Mouse (Mus musculus): ENCODE measurements around the gene Kcna3. TPM values are rescaled to one million over a fixed set of nuclear protein-coding genes. Genes with fewer than 3 reads are reported as not detected.

The Kcna3 gene
- polyA plus RNA-seq, 1 experiment from 2014 or later, result 1.2 TPM

DNA sequence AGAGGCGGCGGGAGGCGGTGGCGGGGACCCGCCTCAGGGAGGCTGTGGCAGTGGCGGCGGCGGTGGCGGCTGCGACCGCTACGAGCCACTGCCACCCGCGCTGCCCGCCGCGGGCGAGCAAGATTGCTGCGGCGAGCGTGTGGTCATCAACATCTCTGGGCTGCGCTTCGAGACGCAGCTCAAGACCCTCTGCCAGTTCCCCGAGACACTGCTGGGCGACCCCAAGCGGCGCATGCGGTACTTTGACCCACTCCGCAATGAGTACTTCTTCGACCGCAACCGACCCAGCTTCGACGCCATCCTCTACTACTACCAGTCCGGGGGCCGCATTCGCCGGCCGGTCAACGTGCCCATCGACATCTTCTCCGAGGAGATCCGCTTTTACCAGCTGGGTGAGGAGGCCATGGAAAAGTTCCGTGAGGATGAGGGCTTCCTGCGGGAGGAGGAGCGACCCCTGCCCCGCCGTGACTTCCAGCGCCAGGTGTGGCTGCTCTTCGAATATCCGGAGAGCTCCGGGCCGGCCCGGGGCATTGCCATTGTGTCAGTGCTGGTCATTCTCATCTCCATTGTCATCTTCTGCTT lies 580 bp downstream of the Kcna3 start:
- Histone ChIP-seq H3K27ac (no peak overlapping the region), H3K9me3 (no peaks in the 10 kb centered on the region), H3K9ac (peak overlapping the region; percentile 26; the same call in 1 of the 2 replicates), H3K4me2 (peak overlapping the region; percentile 99), H3K4me3 (replicated peaks) (peak overlapping the region; percentile 64), H3K4me1 (peaks cover 12% of the 10 kb centered on the region; the same call in 1 of the 2 replicates), H3K27me3 (replicated peaks) (peaks cover 13% of the 10 kb centered on the region; the same call in 1 of the 2 replicates), H3K36me3 (no peaks in the 10 kb centered on the region)
- ATAC-seq (ENCODE audit: insufficient read depth, low FRiP score, low read depth), result peak; percentile 37; the same call in 1 of the 2 replicates
- WGBS, result under 1% methylated on average over 53 of the region's 55 CpGs

DNA sequence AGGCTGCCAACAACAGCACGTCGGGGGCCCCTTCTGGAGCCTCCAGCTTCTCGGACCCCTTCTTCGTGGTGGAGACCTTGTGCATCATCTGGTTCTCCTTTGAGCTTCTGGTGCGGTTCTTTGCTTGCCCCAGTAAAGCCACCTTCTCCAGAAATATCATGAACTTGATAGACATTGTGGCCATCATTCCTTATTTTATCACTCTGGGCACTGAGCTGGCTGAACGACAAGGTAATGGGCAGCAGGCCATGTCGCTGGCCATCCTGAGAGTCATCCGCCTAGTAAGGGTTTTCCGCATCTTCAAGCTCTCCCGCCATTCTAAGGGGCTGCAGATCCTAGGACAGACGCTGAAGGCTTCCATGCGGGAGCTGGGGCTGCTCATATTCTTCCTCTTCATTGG lies 1.1 kb downstream of the Kcna3 start:
- ATAC-seq (ENCODE audit: insufficient read depth, low FRiP score, low read depth), result no peak
- Histone ChIP-seq H3K27me3 (replicated peaks) (peaks cover 13% of the 10 kb centered on the region; the same call in 1 of the 2 replicates), H3K36me3 (no peaks in the 10 kb centered on the region), H3K27ac (no peak overlapping the region), H3K9me3 (no peaks in the 10 kb centered on the region), H3K4me1 (peaks cover 12% of the 10 kb centered on the region; the same call in 1 of the 2 replicates), H3K4me3 (replicated peaks) (peak overlapping the region; percentile 64), H3K9ac (no peak overlapping the region), H3K4me2 (peak overlapping the region; percentile 99)
- WGBS, result 46% methylated on average over 12 of the region's 12 CpGs

DNA sequence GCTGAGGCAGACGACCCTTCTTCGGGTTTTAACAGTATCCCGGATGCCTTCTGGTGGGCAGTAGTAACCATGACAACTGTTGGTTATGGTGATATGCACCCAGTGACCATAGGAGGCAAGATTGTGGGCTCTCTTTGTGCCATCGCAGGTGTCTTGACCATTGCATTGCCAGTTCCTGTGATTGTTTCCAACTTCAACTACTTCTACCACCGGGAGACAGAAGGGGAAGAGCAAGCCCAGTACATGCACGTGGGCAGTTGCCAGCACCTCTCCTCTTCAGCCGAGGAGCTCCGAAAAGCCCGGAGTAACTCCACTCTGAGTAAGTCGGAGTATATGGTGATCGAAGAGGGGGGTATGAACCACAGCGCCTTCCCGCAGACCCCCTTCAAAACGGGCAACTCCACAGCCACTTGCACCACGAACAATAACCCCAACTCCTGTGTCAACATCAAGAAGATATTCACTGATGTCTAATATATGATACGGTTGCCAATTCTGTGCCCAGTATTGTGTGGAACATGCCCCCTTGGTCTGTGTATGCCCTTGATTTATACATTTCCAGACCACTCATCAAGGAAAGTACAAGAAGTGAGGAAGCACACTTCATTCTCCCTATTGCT lies 1.7 kb downstream of the Kcna3 start:
- H3K4me2 ChIP-seq, result peak overlapping the region; percentile 99; the same call in 1 of the 2 replicates
- H3K36me3 ChIP-seq, result no peaks in the 10 kb centered on the region
- no peaks in the 10 kb centered on the region for H3K9me3 ChIP-seq
- peaks cover 12% of the 10 kb centered on the region; the same call in 1 of the 2 replicates for H3K4me1 ChIP-seq
- ATAC-seq (ENCODE audit: insufficient read depth, low FRiP score, low read depth), result no peak
- peaks cover 13% of the 10 kb centered on the region; the same call in 1 of the 2 replicates for H3K27me3 ChIP-seq (replicated peaks)
- peak overlapping the region; percentile 64; the same call in 1 of the 2 replicates for H3K4me3 ChIP-seq (replicated peaks)
- no peak overlapping the region for H3K9ac ChIP-seq
- no peak overlapping the region for H3K27ac ChIP-seq
- WGBS, result 73% methylated on average over 16 of the region's 16 CpGs

DNA sequence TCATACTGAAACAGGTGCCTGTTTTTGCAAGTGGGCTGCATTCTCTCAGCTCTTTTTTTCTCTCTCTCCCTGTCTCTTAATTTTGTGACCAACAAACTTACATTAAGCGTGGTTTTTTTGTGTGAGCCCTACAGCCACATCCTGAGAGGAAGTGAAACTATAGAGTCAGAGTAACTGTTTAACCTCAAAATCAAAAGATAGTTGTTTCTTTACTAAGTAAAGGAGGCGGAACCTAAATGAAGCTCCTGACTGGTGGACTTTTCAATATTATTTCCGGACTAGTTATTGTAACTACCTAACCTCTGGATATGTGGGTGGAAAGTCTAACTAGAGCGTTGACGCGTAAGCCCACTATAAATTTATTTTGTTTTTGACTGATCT lies 2.2 kb downstream of the Kcna3 start:
- Histone ChIP-seq H3K4me3 (replicated peaks) (no peak overlapping the region), H3K36me3 (no peaks in the 10 kb centered on the region), H3K4me1 (peaks cover 12% of the 10 kb centered on the region; the same call in 1 of the 2 replicates), H3K9me3 (no peaks in the 10 kb centered on the region), H3K27ac (no peak overlapping the region), H3K27me3 (replicated peaks) (peaks cover 13% of the 10 kb centered on the region; the same call in 1 of the 2 replicates), H3K4me2 (no peak overlapping the region), H3K9ac (no peak overlapping the region)
- WGBS, result 76% methylated on average over 6 of the region's 6 CpGs
- ATAC-seq (ENCODE audit: insufficient read depth, low FRiP score, low read depth), result no peak

DNA sequence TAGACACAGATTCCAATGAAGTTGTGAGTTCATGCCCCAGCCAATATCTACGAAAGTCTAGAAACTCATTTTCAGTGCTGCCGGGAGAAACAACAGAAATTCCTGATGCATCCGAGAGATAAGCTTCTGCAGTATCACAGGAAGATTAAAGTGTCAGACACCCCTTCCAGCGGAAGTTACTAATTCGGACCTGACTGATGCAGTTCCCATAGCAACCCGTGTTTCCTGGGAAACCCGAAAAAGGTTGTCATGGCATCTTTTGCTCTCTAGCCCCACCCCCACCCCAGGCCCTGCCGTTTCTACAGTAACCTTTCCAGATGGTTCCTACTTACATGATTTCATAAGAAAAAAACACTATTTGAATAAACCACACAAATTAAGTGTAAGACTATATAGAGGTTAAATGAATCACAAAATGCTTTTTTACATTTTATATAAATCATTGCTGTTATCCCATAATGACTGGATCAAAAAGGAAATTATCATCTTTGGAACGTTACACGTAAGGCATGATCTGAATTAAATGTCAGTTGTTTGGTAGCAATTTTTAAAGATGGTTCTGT lies 2.8 kb downstream of the Kcna3 start:
- H3K4me1 ChIP-seq, result peaks cover 12% of the 10 kb centered on the region; the same call in 1 of the 2 replicates
- H3K9me3 ChIP-seq, result no peaks in the 10 kb centered on the region
- no peak for ATAC-seq (ENCODE audit: insufficient read depth, low FRiP score, low read depth)
- WGBS, result 55% methylated on average over 10 of the region's 10 CpGs
- no peak overlapping the region for H3K4me2 ChIP-seq
- peaks cover 13% of the 10 kb centered on the region; the same call in 1 of the 2 replicates for H3K27me3 ChIP-seq (replicated peaks)
- no peaks in the 10 kb centered on the region for H3K36me3 ChIP-seq
- no peak overlapping the region for H3K9ac ChIP-seq
- H3K4me3 ChIP-seq (replicated peaks), result no peak overlapping the region
- H3K27ac ChIP-seq, result no peak overlapping the region

DNA sequence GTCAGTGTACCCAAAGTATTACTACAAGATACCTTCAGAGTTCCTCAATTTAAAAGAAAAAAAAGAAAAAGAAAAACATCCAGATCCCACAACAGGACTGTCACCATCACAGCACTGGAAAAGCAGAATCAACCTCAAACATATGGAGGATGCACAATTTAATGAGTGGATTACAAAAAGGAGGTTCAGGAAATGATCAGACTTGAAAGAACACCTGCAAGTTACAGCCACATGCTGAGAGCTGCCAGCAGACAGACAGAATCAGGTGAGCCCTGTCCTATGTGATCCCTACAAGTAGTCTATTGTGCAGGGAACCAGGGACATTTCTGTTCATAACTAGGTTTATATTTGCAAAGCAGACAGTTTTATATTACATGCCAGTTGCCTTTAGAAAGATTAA lies 3.3 kb downstream of the Kcna3 start:
- Histone ChIP-seq H3K9ac (no peak overlapping the region), H3K36me3 (no peaks in the 10 kb centered on the region), H3K4me2 (no peak overlapping the region), H3K4me1 (peaks cover 12% of the 10 kb centered on the region; the same call in 1 of the 2 replicates), H3K27me3 (replicated peaks) (peaks cover 13% of the 10 kb centered on the region; the same call in 1 of the 2 replicates), H3K9me3 (no peaks in the 10 kb centered on the region), H3K4me3 (replicated peaks) (no peak overlapping the region), H3K27ac (no peak overlapping the region)
- ATAC-seq (ENCODE audit: insufficient read depth, low FRiP score, low read depth), result no peak

DNA sequence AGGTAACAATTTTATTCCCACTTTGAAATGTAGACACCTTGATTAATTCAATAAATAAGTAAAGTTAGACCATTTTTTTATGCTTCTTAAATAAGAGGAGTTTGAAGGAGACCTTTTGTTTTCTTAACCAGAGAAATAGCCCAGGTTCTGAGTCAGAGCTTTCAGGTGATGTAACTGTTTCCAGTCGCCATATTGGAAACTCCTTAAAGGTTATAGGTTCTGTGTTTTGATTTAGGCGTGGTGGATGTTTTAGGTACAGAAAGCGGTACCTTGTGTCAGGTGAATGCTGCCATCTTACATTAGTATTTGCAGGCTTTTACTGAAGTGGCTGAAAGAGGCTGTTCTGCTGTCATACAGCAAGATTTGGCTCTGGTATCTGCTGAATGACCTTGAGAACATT lies 4.4 kb downstream of the Kcna3 start:
- Histone ChIP-seq H3K4me2 (no peak overlapping the region), H3K9ac (no peak overlapping the region), H3K36me3 (no peaks in the 10 kb centered on the region), H3K27me3 (replicated peaks) (peaks cover 13% of the 10 kb centered on the region; the same call in 1 of the 2 replicates), H3K4me1 (peaks cover 9% of the 10 kb centered on the region; the same call in 1 of the 2 replicates), H3K9me3 (no peaks in the 10 kb centered on the region), H3K27ac (no peak overlapping the region), H3K4me3 (replicated peaks) (no peak overlapping the region)
- 86% methylated on average over 3 of the region's 3 CpGs for WGBS
- no peak for ATAC-seq (ENCODE audit: insufficient read depth, low FRiP score, low read depth)

DNA sequence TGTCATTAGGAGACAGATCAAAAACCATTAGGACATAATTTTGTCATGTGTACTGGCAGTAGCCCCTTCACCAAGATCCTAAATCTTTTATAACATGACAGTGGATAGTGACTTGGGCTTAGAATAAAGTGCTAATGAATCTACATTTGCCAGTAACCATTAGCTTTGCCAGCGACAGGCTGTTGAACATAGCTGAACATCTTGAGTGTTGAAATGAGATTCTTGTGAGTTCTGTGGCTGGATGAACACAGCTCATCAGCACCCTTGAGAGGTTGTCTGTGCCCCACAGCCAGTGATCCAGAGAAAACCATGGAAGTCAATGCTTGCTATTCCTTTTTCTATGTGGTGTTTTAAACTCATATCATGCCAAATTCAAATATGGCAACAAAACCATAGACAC lies 5.7 kb downstream of the Kcna3 start:
- no peaks in the 10 kb centered on the region for H3K36me3 ChIP-seq
- H3K27me3 ChIP-seq (replicated peaks), result peaks cover 12% of the 10 kb centered on the region; the same call in 1 of the 2 replicates
- 66% methylated on average over 1 of the region's 1 CpGs for WGBS
- no peak overlapping the region for H3K27ac ChIP-seq
- ATAC-seq (ENCODE audit: insufficient read depth, low FRiP score, low read depth), result no peak
- H3K9ac ChIP-seq, result no peak overlapping the region
- peaks cover 3% of the 10 kb centered on the region; the same call in 1 of the 2 replicates for H3K4me1 ChIP-seq
- H3K9me3 ChIP-seq, result no peaks in the 10 kb centered on the region
- H3K4me3 ChIP-seq (replicated peaks), result no peak overlapping the region
- no peak overlapping the region for H3K4me2 ChIP-seq

DNA sequence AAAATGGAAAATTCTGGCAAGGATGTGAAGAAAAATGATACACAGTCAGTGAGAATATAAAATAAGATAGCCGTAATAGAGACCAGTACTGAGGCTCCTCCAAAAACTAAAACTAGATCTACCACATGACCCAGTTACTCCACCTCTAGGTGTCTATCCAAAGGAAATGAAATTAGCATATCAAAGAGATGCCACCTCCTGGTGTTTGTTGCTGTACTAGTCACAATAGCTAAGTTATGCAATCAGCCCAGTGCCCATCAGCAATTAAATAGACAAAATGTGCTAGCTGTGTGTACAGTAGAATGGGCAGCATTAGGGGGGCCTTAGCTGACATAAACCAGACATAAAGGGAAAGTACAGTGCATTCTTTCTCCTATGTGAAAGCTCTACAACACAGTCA lies 25.5 kb downstream of the Kcna3 start:
- Histone ChIP-seq H3K4me1 (no peaks in the 10 kb centered on the region), H3K27ac (no peak overlapping the region), H3K36me3 (no peaks in the 10 kb centered on the region), H3K9me3 (no peaks in the 10 kb centered on the region; the same call in 1 of the 2 replicates), H3K27me3 (replicated peaks) (no peaks in the 10 kb centered on the region), H3K4me2 (no peak overlapping the region), H3K4me3 (replicated peaks) (no peak overlapping the region), H3K9ac (no peak overlapping the region)
- 81% methylated on average over 1 of the region's 1 CpGs for WGBS
- no peak for ATAC-seq (ENCODE audit: insufficient read depth, low FRiP score, low read depth)

DNA sequence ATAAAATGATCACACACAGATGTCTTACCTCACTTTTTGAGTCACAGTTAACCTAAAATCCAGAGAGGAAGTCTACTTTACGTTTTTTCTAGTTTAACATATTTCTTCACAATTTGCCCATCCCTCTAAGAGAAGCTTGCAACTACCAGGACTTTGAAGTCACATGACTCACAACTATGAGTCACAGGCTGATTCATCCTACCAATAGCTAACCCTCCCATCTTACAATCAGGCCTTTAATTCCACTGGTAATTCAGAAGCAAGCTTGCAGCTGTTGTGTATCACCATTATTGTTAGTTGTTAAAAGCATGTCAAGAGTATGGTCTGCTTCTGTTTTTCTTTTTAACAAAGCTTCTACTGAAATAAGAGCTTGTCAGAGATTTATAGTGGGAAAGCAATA lies 26.8 kb downstream of the Kcna3 start:
- Histone ChIP-seq H3K27me3 (replicated peaks) (no peaks in the 10 kb centered on the region), H3K4me2 (no peak overlapping the region), H3K9ac (no peak overlapping the region), H3K9me3 (no peaks in the 10 kb centered on the region; the same call in 1 of the 2 replicates), H3K4me3 (replicated peaks) (no peak overlapping the region), H3K36me3 (no peaks in the 10 kb centered on the region), H3K4me1 (no peaks in the 10 kb centered on the region), H3K27ac (no peak overlapping the region)
- WGBS, result 42% methylated on average over 1 of the region's 1 CpGs
- ATAC-seq (ENCODE audit: insufficient read depth, low FRiP score, low read depth), result no peak

DNA sequence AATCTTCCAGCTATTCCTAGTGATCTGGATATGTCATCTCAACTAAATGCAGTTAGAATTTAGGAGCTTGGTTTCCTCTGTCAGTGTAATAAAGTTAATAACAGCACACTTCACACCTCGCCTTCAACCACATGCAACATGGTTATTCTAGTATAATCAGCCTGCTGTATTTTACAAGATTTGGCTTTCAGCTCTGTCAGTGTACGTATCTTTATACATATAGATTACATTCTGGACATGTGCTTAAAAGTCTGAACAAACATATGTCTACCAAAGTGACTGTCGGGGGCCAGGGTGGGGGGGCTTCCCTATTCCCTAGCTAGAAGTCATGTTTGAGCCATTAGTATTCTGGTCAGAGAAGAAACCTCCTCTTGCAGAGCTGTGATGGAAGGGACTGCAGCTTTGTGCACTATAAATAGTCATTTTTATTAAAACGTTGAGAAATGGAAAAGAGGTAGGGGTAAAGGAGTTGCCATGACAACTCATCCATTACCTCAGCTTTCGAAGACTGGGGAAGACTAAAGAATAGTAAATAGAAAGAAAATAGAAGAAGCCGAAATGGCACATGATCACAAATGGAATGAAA lies 29.6 kb downstream of the Kcna3 start:
- H3K36me3 ChIP-seq, result no peaks in the 10 kb centered on the region
- no peak overlapping the region for H3K9ac ChIP-seq
- no peak overlapping the region for H3K4me3 ChIP-seq (replicated peaks)
- H3K27me3 ChIP-seq (replicated peaks), result no peaks in the 10 kb centered on the region
- H3K27ac ChIP-seq, result no peak overlapping the region
- no peaks in the 10 kb centered on the region for H3K4me1 ChIP-seq
- H3K9me3 ChIP-seq, result no peaks in the 10 kb centered on the region; the same call in 1 of the 2 replicates
- 65% methylated on average over 6 of the region's 6 CpGs for WGBS
- no peak for ATAC-seq (ENCODE audit: insufficient read depth, low FRiP score, low read depth)
- H3K4me2 ChIP-seq, result no peak overlapping the region
